Mouse (Mus musculus) cerebellum, adult 11-12 months (tissue): Measurements from ENCODE around the gene Gm42417.

Source experiments
- DNase-seq: peaks from one replicate; pipeline ENCODE4 v3.0.0; 2022

Gm42417 gene

DNA sequence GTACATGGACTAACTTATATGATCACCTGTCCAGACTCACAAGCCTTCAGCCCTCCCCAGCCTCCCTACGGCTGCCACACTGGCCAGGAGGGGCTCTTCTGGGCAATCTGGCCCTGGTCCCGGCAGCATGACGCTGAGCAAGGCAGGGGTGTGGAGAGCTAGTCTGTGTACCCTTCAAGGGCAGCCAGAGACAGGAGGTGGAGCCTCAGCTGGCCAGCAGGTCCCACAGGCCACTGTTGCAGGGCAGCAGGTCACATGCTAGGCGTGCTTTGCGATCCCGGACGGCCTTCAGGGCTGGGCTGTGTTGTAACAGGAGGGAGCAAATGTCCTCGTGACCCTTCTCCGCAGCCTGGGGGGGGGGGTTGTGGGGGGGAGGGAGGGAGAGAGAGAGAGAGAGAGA is at the start of gene Gm42417:
Gene Gm42417, minus strand, starts transcription at position 244 of the 400 bp plus-strand sequence.
- no peak for DNase-seq

DNA sequence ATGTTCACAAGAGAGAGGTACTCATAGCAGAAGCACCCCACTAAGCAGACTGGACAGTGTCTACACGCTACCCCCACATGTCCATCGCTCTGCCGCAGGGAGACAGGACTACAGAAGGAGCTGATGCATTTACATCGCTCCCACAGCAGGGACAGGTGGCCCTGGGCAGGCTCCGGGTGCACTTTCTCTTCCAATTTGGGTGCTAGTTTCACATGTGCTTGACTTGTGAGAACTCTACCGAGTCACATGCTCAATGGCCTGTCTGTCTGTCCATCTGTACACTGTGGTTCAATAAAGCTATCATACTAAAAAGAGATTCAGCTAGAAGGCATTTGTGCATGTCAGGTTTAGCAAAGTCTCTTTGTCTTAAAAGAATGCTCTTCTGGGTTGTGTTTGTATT is 48.6 kb upstream of the Gm42417 start:
- no peak for DNase-seq

DNA sequence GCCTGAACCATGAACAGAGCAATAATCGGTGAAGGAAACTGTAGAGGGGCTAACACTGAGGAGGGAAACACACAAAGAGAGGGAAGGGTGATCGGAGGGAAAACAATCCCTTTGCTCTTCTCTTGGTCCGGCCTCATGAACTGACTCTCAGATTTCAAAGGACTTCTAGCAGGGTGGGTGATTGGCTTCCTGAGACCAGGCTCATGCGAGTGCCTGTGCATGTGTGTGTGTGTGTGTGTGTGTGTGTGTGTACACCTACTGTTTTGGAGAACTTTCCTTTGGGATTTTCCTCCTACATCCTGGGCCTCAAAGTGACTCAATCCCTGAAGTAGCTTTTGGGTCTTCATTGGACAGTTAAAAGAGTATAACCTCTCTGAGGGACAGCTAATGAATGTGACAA is 47.1 kb upstream of the Gm42417 start:
- DNase-seq = no peak

DNA sequence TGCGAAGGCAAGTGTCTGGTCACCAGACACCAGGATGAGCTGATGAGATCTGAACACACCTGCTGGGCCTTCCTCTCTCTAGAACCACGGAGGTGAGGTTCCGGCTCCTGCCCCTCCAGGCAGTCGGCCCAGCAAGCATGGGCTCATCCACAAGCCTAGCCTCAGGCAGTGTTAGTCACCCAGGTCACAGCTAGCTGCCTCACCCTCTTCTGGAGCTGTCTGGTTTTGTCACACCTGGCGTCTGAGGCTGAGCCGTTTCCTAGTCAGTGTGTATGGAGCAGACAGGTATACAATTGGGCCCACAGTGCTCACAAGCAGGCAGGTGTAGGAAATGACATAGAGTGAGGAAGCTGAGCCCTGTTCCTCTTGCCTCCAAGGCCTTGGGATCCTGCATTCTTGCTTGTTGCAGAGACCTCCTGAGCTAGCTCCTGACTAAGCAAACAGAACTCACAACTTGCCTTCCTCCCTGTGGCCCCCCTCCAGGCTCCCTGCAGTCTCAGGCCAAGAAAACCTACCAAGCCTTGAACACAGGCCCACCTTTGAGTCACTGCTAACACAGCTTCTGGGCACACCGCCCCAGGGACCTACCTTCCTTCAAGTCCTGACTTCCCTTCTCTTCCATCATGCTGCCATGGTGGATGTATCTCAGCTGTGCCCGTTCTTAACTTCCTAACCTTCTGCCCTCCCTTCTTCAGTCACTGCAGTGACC is 44.3 kb upstream of the Gm42417 start:
- DNase-seq = no peak

DNA sequence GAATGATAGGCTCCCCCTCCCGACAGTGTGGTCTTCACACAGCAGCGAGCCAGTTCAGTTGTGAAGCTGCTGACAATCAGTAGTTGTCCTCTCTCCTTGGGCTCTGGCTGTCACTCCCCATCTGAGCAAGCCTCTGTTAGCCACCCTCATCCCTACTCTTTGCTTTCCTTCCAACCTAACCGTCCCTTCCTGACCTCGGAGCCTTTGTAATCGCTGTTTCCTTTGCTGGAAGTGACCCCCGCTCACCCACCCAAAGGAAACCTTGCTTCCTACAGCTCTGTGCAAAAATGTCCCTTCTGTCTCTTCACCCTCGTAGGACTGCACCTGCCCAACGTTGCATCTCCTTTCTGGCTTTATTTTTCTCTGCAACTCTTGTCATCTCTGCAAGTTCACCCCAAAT is 43.0 kb upstream of the Gm42417 start:
- DNase-seq = no peak

DNA sequence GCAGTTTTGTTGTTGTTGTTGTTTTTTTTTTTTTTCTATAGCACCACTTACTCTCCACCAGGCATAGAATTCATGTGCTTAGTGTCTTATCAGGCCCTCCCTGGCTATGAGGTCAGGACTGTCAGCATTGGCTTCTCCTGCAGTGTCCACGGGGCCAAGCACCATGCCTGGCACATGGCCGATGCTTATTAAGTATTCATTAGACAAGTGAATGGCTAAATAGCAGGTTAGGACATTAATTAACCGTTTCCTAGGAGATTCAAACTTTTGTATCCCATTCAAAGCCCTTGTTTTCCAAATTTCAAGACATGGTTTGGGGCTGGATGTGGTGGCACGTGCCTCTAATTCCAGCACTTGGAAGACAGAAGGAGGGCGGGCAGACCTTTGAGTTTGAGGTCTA is 42.0 kb upstream of the Gm42417 start:
- no peak for DNase-seq

DNA sequence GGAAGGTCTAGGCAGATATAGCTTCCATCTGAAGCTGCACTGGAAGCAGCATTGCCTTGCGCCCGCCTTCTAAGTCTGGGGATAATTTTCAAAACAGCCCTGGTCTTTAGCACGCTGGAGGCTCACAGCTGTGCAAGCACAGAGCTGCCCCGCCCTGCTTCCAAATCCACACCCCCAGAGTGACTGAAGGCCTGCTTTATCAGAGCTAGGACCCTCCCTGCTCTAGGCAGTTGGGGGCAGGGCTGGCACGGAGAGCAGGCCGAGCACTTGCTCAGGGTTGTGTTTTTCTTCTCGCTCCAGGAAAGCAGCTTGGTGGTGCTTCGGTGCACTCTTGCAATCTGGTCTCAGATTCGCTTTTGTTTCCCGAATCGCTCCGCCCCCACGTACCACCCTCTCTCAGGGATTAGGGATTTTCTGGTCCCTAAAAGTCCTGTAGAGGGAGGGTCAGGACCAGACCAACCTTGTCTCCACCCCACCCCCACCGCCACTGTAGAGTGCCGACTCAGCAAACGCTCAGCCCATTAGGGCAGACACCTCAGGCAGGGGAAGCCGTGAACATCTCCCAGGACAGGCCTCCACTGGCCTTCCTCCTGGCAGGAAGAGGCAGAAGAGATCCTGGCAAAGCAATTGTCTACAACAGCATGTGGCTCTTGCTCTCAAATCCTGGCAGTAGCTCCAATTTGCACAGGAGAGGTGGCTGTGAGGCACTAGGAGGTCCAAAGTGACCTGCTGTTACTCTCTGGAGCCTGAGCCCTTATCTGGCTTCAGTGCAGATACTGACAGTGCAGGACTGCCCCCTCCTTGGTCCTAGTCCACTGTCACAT is 41.4 kb upstream of the Gm42417 start:
- peak; percentile 80 for DNase-seq

DNA sequence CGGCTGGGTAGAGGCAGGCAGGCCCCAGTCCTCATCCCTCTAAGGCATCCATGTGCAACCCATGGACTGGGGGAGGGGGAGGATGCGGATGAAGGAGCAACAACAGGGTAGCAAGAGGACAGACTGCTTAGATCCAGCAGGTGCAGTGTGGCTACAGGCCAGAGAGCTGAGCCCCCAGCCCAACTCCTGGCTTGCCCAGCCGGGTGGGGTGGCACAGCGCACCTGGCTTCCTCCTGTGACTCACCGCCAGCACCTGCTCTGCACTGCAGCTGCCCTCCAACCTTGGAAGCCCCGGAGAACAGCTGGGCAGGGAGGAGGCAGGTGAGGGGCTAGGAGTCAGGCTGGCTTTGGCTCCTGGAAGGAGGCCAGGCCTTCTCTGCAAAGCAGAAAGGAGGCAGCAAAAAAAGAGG is 40.8 kb upstream of the Gm42417 start:
- peak; percentile 54 for DNase-seq

DNA sequence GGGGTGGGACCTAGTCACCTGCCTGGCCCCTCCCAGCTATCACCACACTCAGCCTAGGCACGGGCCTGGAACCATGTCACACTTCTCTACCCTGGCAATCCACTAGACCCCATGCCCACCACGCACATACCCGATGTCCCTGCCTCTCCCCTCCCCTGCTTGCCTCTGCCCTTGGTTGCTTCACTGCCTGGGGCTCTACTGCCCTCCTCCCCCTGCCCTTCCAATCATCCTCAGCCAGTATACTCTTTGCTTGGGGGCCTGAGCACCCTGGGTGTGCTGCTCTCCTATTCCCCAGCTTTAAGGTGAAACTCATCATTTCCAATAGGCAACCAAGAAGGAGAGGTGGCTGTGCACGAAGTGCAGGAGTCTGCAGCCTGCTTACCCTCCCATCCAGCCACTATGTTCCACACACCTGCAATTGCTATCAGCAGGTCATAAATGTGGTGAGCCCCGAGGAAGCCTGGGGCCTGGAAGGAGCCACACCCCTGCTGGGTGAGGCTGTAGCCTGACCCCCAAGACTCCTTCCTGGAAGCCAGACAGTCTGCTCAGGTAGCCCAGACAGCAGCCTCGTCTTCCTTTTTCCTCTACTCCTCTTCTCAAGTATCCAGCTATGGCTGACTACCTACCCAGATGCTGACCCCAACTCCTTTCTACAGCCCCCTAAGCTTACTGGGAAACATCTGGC is 37.9 kb upstream of the Gm42417 start:
- no peak for DNase-seq

DNA sequence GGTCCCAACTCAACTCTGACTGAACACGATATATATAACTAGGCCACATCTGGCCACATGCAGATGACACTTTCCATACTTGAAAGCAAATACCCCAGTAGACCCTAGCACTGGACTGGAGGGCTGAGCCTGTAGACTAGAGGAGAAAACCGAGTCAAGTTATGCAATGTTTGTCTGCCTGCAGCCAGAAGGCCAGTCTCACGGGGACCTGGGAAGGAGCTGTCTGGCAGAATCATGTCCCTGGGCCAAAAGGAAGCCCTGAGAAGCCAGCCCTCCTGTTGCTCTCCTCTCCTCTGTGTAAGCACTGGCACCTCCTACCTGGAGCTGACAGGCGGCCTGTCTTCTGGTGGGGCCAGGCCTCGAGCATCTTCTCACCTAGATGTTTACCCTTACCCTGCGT is 36.1 kb upstream of the Gm42417 start:
- DNase-seq = no peak

DNA sequence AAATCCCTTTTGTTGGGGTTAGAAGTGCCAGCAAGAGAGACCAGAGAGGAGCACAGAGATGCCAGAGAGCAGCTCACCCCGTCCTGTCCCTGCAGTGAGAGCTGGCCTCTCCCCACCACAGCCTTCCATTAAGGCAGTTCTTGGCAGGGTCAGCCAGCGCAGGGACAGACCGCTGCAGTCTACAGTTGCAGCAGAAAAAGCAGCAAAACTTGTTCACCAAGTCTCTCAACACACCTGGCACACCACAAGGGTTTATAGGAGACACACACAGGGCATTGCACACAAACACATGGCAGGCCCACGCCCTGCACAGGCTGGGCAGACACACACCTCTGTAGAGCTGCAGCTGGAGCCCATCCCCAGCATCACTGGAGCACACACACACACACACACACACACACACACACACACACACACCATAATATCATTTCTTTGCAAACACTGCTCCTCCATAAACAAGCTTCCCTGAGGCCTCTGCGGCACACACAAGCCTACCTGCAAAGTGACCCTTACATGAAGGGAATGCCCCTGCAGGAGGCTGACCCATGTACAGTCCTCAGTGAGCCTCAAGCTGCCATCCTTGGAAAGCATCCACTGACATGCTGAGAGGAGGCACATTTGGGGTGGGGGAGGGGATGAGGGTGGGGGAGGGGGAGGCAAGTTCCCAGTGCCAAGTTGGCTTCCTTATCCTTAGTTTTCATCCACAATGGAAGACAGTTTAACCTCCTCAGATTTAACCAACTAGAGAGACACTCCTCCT is 35.1 kb upstream of the Gm42417 start:
- no peak for DNase-seq

DNA sequence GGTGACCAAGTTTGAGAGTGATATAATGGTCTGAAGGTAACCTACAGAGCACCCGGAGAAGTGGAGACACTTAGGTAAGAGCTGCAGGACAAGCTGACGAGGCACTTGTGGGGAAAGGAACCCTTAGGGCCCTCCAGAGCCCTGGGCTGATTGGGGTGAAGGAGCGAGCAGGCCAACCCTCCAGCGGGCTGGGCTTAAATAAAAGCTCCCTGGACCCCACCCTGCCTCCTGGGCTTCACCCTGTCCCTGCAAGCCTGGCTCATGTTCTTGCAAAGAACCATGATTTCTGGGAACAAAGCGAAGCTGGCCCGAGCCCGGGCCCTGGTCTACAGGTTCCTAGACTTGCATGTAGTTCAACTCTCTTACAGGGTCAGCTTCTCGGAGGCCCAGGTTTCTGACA is 34.3 kb upstream of the Gm42417 start:
- no peak for DNase-seq

DNA sequence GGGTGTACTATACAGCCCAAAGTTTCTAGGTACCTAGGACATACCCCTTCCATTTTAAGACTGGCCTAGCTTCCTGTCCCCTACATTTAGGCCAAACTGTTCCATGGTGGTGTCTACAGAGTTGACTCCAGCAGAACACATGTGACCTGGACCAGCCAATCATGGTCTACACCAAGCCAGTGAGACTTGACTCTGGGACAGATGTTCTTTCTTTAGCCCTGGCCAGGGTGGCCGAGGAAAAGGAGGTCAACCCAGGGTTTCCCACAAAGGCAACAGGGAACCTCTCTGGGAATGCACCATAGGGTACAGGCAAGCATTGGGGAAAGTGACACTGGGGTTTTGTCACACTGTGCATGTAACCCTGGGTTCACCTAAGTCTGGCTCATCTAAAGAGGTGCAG is 33.5 kb upstream of the Gm42417 start:
- DNase-seq = no peak

DNA sequence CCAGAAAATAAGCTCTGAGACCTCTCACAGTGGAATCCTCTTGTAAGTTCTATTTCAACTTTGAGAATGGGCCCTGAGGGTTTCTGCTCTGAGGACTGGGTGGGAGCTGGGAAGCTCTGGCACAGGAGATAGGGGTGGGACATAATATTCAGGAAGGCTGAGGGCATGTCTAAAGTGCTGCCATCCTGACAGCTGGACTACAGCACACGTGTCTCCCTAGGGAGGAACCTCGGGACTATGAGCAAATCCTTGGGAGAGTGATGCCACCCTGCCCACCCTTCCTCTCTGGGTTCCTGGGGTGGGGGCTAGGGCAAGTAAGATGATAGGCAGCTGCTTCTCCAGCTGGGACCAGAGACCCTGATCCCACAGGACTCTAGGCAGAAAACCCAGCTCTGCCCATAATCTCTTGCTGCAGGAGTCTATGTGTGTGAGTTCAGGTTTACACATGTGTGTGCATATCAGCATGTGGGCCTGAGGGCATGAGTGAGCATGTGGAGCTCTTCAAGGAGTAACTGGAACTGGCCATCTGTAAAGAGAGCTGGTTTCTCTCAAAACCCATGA is 33.0 kb upstream of the Gm42417 start:
- DNase-seq = no peak

DNA sequence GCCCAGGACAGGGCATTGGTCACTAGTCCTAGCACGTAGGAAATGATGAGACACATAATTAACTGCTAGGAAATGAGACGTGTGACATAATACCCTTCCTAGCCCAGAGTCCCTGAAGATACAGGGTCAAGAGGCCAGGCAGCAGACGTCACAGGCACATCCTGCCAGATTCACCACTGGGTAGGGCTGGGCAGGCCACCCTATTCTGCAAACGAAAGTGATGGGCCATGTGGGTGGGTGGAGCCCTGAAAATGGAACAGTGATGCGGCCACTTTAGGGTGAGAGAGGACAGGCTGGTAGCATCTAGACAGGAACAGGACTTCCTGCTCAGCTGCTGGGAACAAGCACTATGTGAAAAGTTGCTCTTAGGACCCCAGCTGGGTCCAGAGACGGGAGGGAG is 32.4 kb upstream of the Gm42417 start:
- DNase-seq = no peak

DNA sequence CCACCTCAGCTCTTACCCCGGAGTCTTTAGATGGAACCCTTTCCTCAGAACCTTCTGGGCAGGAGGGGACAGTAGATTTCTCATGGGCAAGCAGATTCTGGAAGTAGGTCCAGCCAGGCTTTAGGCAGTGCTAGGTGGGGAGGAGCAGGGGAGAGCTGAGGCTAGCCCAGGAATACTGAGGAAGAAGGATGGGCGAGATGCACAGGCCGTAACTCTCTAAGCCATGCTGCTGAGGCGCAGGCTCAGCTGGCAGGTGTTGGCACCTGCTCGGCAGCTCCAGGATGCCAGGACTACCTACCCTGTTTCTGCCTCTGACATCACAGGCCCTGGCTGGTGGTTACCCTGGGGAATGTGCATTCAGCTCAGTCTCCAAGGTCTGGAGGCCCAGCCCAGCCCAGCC is 31.1 kb upstream of the Gm42417 start:
- DNase-seq = no peak

DNA sequence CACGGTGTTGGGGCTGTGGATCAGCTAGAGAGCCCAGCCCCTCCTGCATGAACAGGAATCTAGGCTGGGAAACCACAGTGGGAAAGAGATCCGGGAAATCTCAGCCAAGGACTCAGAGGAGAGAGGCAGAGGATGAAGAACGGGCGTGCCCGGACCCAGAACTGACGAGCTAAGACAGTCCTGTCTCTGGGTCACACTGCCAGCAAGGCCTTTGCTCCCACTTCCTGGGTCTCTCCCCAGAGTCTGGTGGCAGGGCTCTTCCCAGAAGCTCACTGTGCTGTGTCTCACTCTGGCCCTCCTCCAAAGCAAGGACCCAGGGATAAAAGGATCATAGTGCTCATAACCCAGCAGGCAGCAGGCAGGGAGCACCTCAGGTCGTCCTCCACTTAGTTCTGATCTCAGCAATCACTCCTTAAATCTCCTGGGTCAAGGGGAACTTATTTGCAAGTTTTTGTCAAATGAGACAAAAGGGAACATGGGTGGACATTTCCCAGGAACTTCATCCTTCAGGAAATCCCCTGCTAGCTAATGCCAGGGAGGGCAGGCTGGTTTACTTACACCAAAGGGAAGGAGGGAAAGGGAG is 30.6 kb upstream of the Gm42417 start:
- no peak for DNase-seq

DNA sequence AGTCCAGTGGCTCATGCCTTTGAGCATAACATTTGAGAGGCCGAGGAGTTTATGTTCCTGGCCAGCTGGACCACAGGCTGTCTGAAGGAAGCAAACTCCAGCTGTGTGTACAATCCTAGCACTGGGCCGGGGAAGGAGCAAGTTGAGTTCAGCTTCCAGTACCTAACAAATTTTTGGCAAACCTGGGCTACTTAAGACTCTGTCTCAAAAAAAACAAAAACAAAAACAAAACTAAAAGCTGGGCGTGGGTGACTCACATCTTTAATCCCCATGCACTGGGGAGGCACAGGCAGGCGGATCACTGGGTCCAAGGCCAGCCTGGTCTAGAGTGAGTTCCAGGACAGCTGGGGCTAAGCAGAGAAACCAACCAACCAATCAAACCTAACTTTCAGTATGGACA is 29.5 kb upstream of the Gm42417 start:
- no peak for DNase-seq

DNA sequence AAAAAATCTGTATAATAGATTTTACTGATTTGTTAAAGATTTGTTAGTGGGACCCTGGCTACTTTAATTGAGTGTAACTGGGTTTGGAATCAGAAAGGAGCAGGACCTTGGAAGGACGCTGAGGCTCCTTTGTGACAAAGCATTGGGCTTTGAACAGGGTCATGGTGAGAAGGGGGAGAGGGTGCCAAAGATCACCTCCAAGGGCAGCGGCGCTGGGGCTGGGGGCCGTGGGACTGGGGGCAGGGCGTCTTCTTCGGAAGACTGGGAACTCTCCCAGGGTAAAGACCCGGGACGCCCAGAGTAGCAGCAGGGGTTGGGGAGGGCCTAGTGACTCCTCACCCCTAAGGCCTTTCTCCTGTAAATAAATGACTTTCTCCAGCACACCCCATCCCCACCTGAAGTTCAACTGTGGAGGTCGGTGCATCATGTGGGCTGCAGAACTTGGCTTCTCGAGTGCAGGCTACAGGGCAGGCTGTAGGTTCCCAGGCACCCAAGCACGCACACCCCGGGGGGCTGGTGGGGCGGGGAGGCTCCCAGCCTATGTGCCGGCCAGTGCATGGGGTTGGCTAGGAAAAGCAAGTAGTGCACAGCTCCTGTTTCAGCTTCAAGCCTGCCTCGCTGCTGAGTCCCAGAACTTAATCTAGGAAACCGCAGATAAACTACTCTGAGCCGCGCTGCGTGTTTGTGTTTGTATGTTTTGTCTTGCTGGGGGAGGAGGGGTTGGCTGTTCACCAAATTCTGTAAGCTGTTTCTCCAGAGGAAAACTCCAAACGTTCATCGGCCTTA is 28.8 kb upstream of the Gm42417 start:
- DNase-seq = no peak

DNA sequence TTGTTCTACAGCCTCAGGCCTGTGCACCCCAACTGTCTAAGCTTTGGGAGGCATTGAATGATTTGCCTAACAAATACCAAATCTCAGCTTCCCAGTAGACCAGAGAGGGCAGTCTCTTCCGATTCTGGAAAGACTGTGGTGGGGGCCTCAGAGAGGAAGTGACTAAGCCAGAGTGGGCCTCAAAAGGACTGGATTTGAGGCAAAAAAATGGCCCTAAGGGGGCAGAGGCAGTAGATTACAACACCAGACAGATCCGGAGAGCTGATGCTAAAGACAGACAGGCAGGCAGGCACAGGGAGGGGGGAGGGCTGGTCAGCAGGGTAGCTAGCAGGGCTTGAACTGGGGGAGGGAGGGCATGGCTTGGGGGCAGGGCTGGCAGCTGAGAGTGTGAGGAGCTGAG is 27.2 kb upstream of the Gm42417 start:
- DNase-seq = no peak

DNA sequence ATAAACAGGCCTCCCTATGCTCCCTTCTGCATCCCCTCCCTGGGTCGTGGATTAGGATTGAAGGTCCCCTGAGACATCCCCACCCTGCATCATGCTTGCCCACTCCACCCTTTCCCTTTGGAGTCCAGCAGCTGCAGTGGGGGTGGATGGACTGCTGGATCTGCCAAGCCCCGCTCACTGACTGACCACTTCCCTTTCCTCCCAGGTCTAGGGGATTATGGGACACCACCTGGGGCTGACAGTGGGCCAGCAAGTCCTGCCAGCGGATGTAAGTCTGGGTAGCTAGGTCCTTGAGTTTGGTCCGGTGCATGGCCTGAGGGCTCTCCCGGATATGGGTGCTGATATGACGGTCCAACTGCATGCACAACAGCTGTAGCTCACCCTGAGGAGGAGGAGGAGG is 24.9 kb upstream of the Gm42417 start:
- no peak for DNase-seq

DNA sequence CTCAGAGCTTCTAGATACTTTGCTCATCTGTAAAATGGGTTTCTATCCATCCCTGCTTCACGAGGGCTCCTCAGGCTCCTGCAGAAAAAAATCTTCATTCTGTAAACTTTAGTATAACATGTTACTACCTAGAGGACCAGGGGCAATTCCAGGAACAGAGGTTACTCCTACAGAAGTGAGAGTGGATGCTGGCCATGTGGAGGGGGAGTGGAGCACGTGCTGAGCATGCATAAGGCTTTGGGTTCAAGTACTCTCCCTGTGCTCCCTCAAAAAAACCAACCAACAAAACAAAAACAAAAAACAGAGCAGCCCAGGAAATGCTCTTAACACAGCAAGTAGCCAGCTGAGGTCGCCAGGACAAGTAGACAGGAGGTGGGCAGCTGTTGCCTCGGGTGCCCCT is 24.4 kb upstream of the Gm42417 start:
- no peak for DNase-seq
